Mouse (Mus musculus): ENCODE data around the gene Colgalt2.

The Colgalt2 gene

GRCm38 (mm10) chr1:152538817-152539216, 139.2 kb downstream of the Colgalt2 start:
- DNase-seq: peak; percentile 73 to 80

- DNase-seq: no peak
Measured at GRCm38 (mm10) chr1:152540304-152540887, 140.8 kb downstream of the Colgalt2 start.

GRCm38 (mm10) chr1:152542747-152543378, 143.2 kb downstream of the Colgalt2 start:
- no peak for DNase-seq

- DNase-seq: no peak
Measured at GRCm38 (mm10) chr1:152543449-152544159, 144.0 kb downstream of the Colgalt2 start.

GRCm38 (mm10) chr1:152549061-152549738, 149.6 kb downstream of the Colgalt2 start:
- DNase-seq: no peak

- no peak for DNase-seq
Measured at GRCm38 (mm10) chr1:152550544-152550943, 150.9 kb downstream of the Colgalt2 start.

GRCm38 (mm10) chr1:152550973-152551372, 151.3 kb downstream of the Colgalt2 start:
- DNase-seq: no peak

GRCm38 (mm10) chr1:152553912-152554547, 154.4 kb downstream of the Colgalt2 start:
- peak; percentile 33 to 54 for DNase-seq

GRCm38 (mm10) chr1:152555944-152556573, 156.4 kb downstream of the Colgalt2 start:
- DNase-seq: peak; percentile 63 to 72

GRCm38 (mm10) chr1:152556576-152557281, 157.1 kb downstream of the Colgalt2 start:
- peak; percentile 62 to 70 for DNase-seq
